Mouse (Mus musculus) liver, postnatal 0 days (tissue): ENCODE measurements around the gene Ampd3.

ENCODE experiments used
- CTCF ChIP-seq: sonication (generic); IDR thresholded peaks from 2 replicates; pipeline ENCODE4 v1.5.1; 2016; ENCODE audit warnings: antibody characterized with exemption, low read depth
- EP300 ChIP-seq: IDR thresholded peaks from 2 replicates; pipeline ENCODE4 v1.6.1; 2016; ENCODE audit warnings: antibody characterized with exemption, low read depth, mild to moderate bottlenecking

- TF ChIP-seq CTCF: no peak
- no peak for TF ChIP-seq EP300
These were observed 55.1 kb downstream of the Ampd3 start for GRCm38 (mm10) chr7:110823076-110823475.
